Mouse (Mus musculus): ENCODE data around the gene Hrh2.

GRCm38 (mm10) chr13:54237512-54237911 lies 45.6 kb downstream of the Hrh2 start:
- TF ChIP-seq CTCF (IDR thresholded peaks at IDR 0.05; ENCODE audit: low read depth) (no peak), EP300 (IDR thresholded peaks at IDR 0.05; ENCODE audit: low read depth) (no peak)
